Mouse (Mus musculus) kidney, embryonic 15.5 days (tissue): ENCODE measurements at regions not wholly inside any gene's neighbourhood (a gene's known extent, or its start where the extent isn't known, plus 50 kb on each side); places are given as distances from the start of the nearest gene placed in this dataset.

ENCODE experiments used
- ATAC-seq: fragments of 200-750 bp; cut with Nextera tagmentation; replicated peaks from 2 replicates; pipeline ENCODE4 v1.8.0; 2017; ENCODE audit warnings: moderate TSS enrichment; ENCODE audit not compliant: low FRiP score
- H3K27ac ChIP-seq: fragments of 300-500 bp; sonication (generic); 2 replicates; pipeline ENCODE4 v1.5.1; 2015; ENCODE audit warnings: mild to moderate bottlenecking, inconsistent platforms
- H3K27me3 ChIP-seq: fragments of 300-500 bp; sonication (generic); 2 replicates; pipeline ENCODE4 v1.6.1; 2015; ENCODE audit warnings: inconsistent platforms
- H3K36me3 ChIP-seq: fragments of 300-500 bp; sonication (generic); 2 replicates; pipeline ENCODE4 v1.6.1; 2015; ENCODE audit warnings: inconsistent platforms
- H3K4me1 ChIP-seq: fragments of 300-500 bp; sonication (generic); 2 replicates; pipeline ENCODE4 v1.6.1; 2015; ENCODE audit warnings: inconsistent platforms
- H3K4me2 ChIP-seq: fragments of 300-500 bp; sonication (generic); 2 replicates; pipeline ENCODE4 v1.6.1; 2015; ENCODE audit warnings: moderate library complexity, mild to moderate bottlenecking, inconsistent platforms
- H3K4me3 ChIP-seq: fragments of 300-500 bp; sonication (generic); replicated peaks from 2 replicates; pipeline ENCODE4 v1.5.1; 2015; ENCODE audit warnings: mild to moderate bottlenecking, inconsistent platforms
- H3K9ac ChIP-seq: fragments of 300-500 bp; sonication (generic); 2 replicates; pipeline ENCODE4 v1.6.1; 2015; ENCODE audit warnings: mild to moderate bottlenecking, inconsistent platforms
- H3K9me3 ChIP-seq: fragments of 300-500 bp; sonication (generic); replicated peaks from 2 replicates; pipeline ENCODE4 v1.6.1; 2016; ENCODE audit warnings: inconsistent platforms
- WGBS: fragments of 180-500 bp; shearing (Covaris S2); methylation state at CpG from one replicate; pipeline ENCODE4 v1.1.7; 2015; ENCODE audit warnings: mixed read lengths; 5-methylcytosine and 5-hydroxymethylcytosine counted together

DNA sequence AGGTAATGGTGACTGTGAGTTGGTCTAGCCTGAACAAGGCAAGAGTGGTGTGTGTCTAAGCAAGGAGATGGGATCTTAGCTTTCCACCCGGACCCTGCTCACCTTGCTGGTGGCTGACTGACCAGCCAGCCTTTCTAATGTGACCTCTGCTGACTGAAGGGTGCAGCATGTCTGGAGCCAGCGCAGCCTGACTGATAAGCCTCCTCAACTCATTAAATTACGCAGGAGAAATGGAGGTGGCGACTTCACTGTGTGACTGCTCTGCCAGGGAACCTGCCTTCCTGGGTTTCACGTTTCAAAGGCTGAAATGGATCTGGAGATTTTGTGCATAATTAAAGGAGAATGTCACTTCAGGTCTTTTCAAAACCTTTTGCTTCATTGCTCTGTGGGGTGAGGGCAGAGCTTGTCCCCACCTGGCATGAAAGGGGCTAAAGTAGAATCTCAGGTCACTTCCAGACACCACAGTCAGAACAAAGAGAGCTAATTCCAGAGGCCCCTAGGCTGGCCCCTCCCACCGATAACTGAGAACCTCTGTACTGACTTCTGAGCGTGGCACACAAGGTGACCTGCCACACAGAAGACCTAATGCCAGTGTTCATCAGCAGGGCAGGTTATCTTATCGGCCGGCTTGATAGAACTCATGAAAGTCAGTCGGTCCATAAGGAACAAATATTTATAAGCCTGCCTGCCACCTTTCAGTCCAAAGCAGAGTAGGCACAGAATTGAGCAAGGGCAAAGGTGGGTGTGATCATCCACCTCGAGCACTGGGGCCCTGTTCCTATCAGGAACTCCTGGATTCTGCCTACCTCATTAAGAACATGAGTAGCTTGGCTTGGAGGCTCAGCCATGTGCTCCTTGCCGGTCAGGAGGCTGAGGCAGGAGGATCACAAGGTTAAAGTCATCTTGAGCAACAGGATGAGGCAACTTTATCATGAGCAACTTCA is 53.1 kb upstream of the Vps8 start:
- H3K27me3 ChIP-seq, result peaks cover 16% of the 10 kb centered on the region; the same call in 1 of the 2 replicates
- H3K9me3 ChIP-seq, result no peaks in the 10 kb centered on the region
- H3K27ac ChIP-seq, result no peak overlapping the region
- no peaks in the 10 kb centered on the region for H3K36me3 ChIP-seq
- H3K9ac ChIP-seq, result no peak overlapping the region
- no peak overlapping the region for H3K4me3 ChIP-seq
- H3K4me1 ChIP-seq, result no peaks in the 10 kb centered on the region
- H3K4me2 ChIP-seq, result no peak overlapping the region
- WGBS, result 48% methylated on average over 12 of the region's 12 CpGs
- ATAC-seq, result 0 out of 2 replicates have a peak, but pooled peaks have one; percentile 49
